Mouse (Mus musculus) induced T-regulatory cell, adult 2 months (primary cell): Measurements from ENCODE around the gene Hoxd12.

Source experiments
- DNase-seq: peaks from one replicate; pipeline ENCODE4 v3.0.0-alpha.2; 2012; ENCODE audit warnings: low read depth

Hoxd12 gene

DNA sequence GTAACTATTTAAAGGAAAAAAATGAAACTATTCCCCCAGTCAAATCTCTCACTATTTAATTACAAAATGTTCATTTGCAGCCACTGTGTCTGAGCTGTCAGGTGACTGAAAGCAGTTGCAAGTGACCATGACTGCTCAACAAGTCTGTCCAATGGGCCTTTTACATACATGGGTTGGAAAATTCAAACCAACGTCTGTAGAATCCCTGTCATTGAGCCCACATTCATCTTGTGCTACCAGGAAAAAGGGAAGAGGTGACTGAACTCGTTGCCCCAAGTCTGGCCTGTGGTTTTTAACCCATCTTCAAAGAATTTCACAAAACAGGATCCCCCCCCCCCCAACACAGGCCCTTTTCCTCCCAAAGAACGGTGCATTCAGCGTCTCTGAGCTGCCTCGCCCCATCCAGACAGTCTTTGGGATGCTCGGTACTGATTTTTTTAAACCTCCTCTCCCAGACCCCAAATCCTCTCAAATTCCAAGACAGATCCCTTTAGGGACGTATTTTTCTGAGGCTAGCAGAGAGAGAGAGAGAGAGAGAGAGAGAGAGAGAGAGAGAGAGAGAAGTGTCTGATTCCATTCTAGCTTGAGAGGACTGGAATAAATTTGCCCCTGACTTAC, 21.1 kb downstream of the Hoxd12 start:
- no peak for DNase-seq

DNA sequence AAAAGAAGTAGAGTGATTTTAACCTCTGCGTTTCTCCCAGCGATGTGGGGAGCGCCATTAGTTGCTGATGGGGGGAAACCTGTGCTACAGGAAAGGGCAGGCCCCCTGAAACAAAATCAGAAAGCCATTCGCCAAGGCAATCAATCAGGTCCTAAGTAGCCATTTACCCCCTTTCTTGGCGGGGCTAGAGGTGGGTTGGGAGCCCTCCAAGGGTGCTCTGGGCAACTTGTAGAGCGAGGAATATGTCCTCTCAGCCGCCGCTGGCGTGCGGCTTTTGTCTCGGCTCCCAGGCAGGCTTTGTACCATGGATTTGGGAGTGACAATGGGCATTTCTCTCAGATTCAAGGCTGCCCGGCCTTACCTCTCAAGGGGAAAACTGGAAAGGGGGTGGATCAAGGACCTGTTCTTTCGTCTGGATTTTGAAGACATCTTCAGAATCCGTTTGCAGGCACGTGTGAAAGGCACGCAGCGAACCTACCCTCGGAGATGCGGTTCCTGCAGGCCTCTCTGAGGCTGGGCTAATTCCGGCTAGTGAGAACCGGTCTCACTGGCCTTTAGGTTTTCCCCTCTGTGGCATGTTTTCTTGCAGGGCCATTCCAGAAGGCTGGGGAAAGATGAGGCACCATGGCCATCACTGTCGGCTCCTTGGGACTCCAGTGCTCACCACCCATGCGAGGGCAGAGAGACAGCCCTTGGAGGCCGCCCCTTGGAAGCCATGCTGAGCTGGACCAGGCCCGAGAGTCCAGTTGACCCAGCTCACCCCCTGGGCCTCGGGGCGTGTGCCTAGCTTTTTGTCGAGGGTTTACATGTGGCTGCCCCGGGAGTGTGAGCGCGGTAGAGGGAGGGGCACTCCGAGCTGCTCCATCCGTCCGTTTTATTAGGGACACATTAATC, 21.9 kb downstream of the Hoxd12 start:
- no peak for DNase-seq

DNA sequence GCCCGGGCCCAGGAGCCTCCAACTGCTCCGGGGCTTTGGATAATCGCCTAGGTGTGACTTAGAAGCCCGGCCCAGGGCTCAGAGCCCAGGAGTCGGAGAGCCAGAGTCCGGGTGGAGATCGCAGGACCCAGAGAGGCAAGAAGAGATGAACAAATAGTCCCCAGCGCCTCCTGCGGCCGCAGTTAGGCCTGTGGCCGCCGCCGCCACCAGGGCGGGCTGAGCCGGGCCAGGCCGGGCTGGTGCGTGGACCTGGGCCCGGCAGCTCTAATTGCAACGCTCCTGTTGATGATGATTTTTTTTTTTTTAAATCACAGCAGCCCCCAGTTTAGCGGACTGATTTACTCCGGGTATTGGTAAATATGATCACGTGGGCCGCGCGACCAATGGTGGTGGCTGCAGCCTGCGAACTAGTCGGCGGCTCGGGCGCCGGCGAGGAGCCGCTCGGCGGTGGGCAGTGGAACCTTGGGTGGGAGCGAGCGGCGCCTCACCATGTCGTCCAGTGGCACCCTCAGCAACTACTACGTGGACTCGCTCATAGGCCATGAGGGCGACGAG, 22.8 kb downstream of the Hoxd12 start, which contains the start of gene Hoxd9:
Gene Hoxd9, plus strand, starts transcription at position 161 of the 555 bp plus-strand sequence.
- no peak for DNase-seq

DNA sequence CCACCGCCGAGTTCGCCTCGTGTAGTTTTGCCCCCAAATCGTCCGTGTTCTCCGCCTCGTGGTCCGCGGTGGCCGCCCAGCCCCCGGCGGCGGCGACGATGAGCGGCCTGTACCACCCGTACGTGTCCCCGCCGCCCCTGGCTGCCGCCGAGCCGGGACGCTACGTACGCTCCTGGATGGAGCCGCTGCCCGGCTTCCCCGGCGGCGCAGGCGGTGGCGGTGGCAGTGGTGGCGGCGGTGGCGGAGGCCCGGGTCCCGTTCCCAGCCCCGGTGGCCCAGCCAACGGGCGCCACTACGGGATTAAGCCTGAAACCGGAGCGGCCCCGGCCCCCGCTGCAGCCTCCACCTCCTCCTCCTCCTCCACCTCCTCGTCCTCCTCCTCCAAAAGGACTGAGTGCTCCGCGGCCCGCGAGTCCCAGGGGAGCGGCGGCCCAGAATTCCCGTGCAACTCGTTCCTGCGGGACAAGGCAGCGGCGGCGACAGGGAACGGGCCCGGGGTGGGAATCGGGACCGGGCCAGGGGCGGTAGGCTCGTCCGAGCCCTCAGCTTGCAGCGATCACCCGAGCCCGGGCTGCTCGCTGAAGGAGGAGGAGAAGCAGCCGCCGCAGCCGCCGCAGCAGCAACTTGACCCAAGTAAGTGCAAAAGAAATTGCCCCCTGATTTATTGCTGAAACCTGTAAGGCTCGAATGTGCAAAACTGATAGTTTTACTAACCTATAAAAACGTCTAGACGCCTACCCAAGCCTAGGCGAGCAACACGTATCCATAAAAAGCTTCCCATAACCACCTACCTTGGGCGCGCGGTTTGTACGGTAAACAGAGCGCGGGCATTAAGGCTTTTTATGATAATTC, 23.6 kb downstream of the Hoxd12 start:
- no peak for DNase-seq

DNA sequence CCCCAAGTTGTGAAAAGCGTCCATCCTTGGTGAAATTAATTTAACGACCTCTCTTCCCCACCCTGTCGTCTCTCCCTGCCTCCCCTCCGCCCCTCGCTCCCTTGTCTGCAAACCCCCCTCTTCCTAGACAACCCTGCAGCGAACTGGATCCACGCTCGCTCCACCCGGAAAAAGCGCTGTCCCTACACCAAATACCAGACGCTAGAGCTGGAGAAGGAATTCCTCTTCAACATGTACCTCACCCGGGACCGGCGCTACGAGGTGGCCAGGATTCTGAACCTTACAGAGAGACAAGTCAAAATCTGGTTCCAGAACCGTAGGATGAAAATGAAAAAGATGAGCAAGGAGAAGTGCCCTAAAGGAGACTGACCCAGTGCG, 24.2 kb downstream of the Hoxd12 start:
- no peak for DNase-seq

DNA sequence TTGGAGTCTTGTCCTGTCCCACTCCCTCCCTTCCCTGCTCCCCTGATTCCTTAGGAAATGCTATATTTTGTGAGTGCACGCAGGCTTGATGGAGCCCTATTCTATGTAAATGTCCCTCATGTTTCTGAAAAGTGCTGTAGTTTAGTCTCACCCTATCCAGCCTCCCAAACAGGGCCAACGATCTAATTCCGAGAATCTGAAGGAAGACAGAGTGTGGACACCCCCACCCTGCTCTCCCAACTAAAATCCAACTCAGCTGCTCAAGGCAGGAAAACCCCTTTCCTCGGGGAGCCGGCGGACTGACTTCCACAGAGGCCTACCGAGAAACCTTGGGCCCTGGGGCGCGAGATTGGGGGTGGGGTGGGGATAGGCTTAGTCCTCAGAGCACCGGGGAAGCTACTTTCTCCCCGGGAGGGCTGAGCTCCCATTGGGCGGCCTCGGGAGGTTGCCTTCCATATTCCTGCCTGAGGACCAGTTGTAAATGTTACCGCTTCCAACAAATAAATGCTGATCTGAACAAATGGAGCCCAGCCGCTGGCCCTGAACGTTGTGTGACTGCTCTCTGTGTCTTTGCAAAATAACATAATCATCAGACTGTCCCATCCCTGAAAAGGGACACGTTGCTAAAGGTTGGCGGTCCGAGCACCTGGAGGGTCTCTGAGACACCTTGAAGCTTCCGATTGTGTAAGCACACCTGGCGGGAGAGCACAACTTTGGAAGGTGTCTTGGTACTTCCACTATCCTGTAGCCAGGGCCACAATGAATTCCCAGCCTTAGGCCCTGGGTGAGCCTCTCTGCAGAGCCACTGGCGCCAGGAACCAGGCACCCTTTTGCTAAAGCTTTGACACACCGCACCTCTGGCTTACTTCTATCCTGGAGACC, 25.1 kb downstream of the Hoxd12 start:
- no peak for DNase-seq

DNA sequence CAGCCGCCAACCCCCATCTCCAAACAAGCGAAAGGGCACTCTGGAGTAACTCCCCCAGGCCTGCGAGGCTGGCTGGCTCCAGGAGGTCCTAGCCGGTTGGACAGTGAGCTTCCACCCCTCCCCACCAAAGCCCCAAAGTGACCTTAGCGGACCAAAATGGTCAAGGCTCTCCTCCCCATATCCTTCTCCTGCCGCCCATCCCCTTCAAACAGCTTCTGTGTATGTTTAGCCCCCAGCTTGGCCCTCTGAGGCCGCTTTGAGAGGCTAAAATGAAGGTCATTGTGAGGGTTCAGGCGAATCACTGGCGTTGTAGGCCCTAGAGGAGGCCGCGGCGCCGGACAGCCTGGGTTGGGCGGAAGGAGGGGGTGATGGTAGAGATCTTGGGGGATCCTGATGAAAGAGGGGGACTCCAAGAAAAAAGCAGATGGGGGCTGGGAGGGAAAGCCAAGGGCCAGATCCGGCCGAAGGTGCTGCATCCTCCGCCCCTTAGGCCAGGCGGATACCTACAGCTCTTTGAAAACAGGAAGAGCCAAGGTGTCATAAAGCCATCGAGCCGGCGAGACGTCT, 25.8 kb downstream of the Hoxd12 start:
- no peak for DNase-seq

DNA sequence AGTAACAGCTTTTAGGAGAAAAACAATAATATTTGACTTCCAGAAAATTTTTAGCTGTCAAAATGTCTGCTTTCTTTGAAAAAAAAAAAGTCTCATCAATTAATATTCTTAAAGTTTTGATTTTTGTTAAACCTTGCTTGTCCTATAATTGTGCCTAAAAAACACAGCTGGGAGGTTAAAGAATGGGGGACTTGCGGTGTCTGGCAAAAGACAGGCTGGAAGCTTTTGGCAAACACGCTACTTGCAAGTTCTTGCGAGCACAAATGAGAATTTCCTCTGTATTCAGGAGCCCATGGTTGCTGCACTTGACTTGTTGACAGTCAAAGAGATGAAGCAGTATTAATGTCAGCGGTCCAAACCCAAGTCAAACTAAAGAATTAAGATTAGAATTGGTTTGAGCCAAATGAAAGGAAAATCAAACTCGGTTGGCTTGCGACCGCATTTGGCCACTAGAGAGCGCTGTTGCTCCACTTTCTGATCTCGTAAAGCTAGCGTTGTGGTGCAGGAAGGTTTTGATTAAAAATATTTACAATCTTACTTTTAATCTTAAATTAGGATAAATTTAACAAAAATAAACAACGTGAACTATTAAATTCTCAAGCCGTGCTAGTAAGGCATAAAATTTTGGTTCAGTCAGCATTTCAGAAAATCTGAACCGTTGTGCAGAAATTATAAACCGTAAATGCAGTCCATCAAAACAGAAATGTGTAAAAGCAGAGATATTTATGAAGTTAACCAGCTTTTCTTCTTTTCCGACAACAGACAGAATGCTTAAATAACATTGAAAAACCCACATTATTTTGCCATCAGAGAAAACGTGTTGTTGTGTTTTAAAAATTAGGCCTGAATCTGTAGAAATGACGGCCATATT, 27.4 kb downstream of the Hoxd12 start:
- peak; percentile 78 for DNase-seq

DNA sequence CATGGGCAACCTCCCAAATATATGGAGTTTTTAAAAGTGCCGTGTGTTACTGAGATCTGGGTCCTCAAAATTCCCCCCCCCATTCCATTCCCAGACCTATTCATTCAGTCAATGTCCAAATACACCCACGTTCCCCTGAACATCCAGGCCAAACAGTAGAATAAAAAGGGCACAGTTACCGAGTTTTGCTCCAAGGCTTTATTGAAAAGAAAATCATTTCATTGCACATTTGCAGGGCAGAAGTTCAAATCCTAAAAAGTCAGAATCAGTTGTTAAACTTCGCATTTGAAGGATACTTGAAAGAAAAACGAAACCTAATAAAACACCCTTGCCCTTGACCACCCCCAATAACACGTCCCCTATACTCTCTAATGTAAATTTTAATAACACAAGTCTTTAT, 28.0 kb downstream of the Hoxd12 start:
- no peak for DNase-seq

DNA sequence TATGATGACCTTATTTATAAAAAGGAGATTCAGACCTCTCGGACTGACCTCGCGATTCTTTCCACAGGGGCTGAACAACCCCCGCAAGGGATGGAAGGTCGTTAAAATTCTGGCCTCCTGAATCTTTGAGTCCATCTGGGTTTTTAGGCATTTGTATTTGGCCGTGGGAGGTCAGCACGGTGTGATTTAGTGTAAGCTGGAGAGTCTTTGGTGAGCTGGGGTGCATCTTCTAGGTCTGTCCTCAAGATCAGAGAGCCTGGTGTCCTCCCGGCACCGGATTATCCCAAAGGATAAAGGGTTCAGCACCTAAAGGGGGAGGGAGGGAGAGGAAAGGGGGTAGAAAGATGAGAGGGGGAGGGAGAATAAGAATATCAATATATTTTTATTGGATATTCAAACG, 28.5 kb downstream of the Hoxd12 start:
- DNase-seq, result no peak

DNA sequence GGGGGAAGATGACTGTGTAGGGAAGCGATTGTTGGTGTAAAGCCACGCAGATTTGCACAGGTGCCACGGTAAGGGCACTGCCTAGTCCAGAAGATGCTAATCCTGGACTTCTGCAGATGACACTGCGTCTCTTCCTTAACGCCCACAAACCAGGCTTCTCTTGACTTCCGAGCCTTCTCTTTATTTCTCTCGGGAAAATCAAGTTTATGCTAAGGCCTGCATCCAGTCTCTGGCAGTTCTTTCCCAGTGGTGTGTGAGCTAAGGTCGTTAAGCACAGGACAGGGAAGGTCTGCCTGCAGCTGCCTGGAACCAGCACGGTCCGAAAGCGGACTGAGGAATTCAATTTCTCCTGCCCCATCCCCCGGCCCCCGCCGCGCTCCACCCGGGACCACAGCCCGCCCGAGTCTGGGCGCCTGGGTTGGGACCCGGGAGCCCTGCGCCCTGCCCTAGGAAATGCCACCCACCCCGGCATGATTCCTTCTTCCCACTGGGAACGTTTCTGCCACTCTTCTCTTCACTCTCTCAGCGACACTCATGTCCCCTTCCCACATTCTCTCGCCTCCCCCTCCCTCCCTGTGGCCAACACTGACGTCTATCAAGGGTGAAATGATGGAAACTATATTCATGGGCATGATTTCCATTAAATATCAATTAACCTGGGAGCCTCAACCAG, 29.0 kb downstream of the Hoxd12 start:
- no peak for DNase-seq

DNA sequence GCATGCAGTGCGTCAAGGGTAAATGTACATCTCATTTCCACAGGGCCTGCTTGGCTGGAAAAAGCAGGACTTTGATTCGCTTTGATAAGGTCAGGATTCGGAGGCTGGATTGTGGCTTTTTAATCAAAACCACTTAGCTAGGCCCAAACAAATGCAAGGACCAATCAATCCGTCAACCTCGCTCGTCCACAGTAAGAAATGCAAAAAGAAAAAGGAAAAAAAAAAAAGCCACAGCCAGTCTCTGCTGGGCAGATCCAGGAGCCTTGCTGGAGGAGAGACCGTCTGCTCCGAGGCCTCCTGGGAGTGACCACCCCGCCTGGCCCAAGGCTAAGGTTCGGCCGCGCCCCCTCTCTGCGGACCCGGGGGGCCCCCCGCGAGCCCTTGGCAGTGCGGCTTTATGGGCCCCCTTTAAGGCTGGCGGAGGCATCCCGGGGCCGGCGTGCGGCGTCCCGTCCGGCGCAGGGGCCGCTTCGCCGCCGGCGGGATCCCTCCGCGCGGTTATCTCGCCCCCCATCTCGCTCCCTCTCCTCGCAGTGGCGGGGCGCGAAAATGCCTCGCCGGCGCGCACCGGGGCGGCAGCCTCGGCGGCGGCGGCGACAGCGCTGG, 29.7 kb downstream of the Hoxd12 start, which contains the start of gene Hoxd8:
Gene Hoxd8, plus strand, starts transcription at position 223 of the 606 bp plus-strand sequence.
- DNase-seq, result no peak

DNA sequence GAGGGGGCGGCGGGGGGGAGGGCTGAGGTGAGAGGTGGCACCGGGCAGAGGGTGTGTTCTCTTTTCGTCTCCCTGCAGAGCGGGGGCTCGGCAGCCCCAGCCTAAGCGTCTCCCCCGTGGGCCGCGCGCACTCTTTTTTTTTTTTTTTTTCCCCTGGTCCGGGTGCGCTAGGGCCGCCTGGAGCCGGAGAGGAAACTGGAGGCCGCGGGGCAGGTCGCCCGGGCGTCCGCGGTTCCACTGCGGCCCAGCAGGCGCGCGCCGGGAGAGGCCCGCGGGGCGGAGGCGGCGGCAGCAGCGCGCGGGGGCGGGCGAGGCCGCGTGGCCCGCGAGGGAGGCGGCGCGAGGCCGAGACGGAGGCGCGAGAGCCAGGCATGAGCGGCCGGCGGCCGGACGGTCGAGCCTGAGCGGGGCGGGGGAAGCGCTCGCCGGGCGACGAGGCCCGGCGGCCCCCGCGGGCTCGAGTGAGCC, 30.2 kb downstream of the Hoxd12 start:
- peak; percentile 20 for DNase-seq

DNA sequence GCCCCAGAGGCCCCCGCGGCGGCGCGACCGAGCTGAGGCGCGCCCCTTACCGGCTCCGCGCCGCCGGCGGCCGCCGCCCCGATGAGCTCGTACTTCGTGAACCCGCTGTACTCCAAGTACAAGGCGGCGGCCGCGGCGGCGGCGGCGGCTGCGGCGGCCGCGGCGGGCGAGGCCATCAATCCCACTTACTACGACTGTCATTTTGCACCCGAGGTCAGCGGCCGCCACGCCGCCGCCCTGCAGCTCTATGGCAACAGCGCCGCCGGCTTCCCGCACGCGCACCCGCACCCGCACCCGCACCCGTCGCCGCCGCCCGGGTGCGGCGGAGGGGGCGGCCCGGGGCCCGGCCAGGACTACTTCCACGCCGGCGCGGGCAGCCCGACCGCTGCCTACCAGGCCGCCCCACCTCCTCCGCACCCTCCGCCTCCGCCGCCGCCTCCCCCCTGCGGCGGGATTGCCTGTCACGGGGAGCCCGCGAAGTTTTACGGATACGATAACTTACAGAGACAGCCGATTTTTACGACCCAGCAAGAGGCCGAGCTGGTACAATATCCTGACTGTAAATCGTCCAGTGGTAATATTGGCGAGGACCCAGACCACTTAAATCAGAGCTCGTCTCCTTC, 30.8 kb downstream of the Hoxd12 start:
- peak; percentile 22 for DNase-seq

DNA sequence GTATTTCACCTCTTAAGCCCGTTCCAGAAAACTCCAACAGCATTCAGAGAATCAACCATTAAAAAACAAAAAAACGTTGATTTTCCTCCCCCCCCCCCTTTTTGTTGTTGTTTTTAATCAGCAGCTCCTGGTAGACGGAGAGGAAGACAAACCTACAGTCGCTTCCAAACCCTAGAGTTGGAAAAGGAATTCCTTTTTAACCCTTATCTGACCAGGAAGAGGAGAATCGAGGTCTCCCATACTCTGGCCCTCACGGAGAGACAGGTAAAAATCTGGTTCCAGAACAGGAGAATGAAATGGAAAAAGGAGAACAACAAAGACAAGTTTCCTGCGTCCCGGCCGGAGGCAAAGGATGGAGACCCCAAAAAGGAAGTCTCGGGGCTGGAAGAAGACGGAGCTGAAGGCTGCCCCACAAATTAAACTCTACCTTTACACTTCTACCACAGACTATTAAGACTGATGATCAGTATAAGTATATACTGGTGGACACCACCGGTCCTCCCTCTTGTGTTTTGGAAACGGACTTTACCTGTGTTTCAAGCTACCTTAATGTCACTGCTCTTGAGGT, 31.7 kb downstream of the Hoxd12 start:
- no peak for DNase-seq

DNA sequence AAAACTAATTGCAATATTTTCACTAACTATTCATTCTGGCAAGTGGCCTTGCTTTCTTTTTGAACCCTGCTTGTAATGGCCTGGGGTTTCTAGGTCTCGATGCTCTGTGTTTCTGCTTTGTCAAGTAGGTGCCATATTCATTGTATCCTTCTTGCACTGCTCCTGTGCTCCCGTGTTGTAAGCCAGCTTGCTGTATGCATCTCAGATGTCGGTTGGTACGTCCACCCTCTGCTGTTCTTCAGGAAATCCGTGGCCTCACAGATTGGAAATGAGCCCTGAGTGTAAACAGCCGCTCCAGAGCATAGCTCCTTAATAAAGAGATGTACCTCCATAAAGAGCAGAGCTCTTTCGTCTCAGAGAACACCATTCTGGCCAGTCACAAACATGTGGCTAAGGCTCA, 32.8 kb downstream of the Hoxd12 start:
- no peak for DNase-seq

DNA sequence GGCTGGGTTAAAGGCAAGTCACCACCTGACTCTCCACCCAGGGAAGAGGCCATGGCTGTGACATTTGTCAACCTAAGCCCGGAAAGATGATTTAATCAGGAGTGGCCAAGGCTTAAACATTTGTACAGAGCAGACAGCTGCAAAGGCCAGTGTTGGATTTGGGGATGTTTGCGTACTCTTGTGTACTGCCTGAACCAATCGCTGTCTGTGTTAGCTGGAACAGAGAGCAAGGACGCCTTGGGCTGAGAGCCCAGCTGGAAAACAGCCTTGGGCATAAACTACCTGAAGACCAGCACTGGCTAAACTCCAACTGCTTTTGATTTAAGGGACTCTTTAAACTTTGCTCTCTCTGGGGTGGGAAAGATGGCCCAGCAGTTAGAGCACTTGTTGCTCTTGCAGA, 33.9 kb downstream of the Hoxd12 start:
- no peak for DNase-seq
